Mouse (Mus musculus) spleen, adult 2 months (tissue): Measurements from ENCODE around the gene Ifitm7. TPM values are rescaled to one million over a fixed set of nuclear protein-coding genes. Genes with fewer than 3 reads are reported as not detected.

Experiments
- DNase-seq, 2 experiments: peaks; one replicate each; pipeline versions ENCODE4 v3.0.0 to v3.0.0-alpha.2; 2012 to 2021; ENCODE audit warnings: low spot score in 2 of 2, low read depth in 1 of 2
- H3K27ac ChIP-seq: fragments of 200-500 bp; 2 replicates; pipeline ENCODE4 v1.5.1; 2012; ENCODE audit warnings: low read length, inconsistent platforms; ENCODE audit not compliant: insufficient read depth
- H3K27me3 ChIP-seq: fragments of 200-500 bp; 2 replicates; pipeline ENCODE4 v1.6.1; 2012; ENCODE audit warnings: mild to moderate bottlenecking, moderate library complexity, low read length, inconsistent platforms; ENCODE audit not compliant: control insufficient read depth, insufficient read depth
- H3K36me3 ChIP-seq: fragments of 200-500 bp; 2 replicates; pipeline ENCODE4 v1.6.1; 2012; ENCODE audit warnings: mild to moderate bottlenecking, low read length, inconsistent platforms; ENCODE audit not compliant: control insufficient read depth, insufficient read depth
- H3K4me1 ChIP-seq: fragments of 200-500 bp; 2 replicates; pipeline ENCODE4 v1.6.1; 2011; ENCODE audit warnings: inconsistent platforms; ENCODE audit not compliant: control insufficient read depth, insufficient read depth, insufficient read length
- H3K4me3 ChIP-seq: fragments of 200-500 bp; 2 replicates; pipeline ENCODE4 v1.5.1; 2011; ENCODE audit warnings: mild to moderate bottlenecking, inconsistent platforms; ENCODE audit not compliant: insufficient read depth, insufficient read length; ENCODE audit errors: extremely low read depth
- CTCF ChIP-seq: fragments of 200-500 bp; IDR thresholded peaks from 2 replicates; pipeline ENCODE4 v1.5.1; 2011; ENCODE audit warnings: mild to moderate bottlenecking, inconsistent platforms; ENCODE audit not compliant: insufficient read depth, insufficient read length, insufficient replicate concordance; ENCODE audit errors: extremely low read depth
- POLR2A ChIP-seq: fragments of 200-500 bp; IDR thresholded peaks from 2 replicates; pipeline ENCODE4 v1.6.1; 2011; ENCODE audit warnings: low read depth, low read length, inconsistent platforms
- WGBS: fragments of 180-500 bp; shearing (Covaris S2); methylation state at CpG from one replicate; pipeline ENCODE4 v1.1.7; 2018; 5-methylcytosine and 5-hydroxymethylcytosine counted together
- polyA plus RNA-seq: library from polyadenylated mRNA; depleted of rRNA; stranded (reverse); fragments of >200 nt; gene quantifications from 2 replicates; pipeline ENCODE4 v1.2.3, GENCODE M21; 2012

Ifitm7 gene
- polyA plus RNA-seq, 1 experiment = 0.13 TPM

DNA sequence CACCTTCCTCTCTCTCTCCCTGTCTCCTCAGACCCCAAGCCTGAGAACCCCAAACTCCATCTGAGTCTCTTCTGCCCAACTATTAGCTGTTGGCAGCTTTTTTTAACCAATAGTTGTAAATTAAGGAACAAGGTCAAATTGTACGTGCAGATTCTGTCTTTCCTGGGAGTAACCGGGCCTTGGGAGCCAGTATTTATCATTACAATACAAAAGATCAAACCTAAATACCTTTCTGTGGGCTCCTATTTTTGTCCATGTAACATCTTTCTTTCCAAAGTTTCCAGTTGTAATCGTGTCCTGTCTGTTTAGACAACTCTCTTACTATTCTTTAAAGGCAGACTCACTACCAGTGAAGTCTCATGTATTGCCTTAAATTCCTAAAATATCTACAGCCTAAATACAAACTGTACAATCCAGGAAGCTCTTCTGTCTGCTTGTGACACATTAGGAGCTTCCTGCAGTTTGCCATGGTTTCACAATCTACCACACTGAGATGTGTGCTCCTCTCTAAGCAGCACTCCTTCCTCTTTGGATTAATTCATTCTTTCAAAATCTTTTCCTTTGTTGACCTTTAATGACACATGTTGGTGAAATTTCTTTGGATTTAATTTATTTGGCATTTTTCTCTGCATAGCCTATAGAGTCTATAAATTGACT is 34.6 kb upstream of the Ifitm7 start:
- H3K4me3 ChIP-seq = no peak overlapping the region
- no peak for DNase-seq
- TF ChIP-seq CTCF (no peak), POLR2A (no peak)
- H3K27ac ChIP-seq = no peak overlapping the region
- H3K27me3 ChIP-seq = no peaks in the 10 kb centered on the region
- 74% methylated on average over 3 of the region's 3 CpGs for WGBS
- H3K4me1 ChIP-seq = no peaks in the 10 kb centered on the region
- H3K36me3 ChIP-seq = no peaks in the 10 kb centered on the region

DNA sequence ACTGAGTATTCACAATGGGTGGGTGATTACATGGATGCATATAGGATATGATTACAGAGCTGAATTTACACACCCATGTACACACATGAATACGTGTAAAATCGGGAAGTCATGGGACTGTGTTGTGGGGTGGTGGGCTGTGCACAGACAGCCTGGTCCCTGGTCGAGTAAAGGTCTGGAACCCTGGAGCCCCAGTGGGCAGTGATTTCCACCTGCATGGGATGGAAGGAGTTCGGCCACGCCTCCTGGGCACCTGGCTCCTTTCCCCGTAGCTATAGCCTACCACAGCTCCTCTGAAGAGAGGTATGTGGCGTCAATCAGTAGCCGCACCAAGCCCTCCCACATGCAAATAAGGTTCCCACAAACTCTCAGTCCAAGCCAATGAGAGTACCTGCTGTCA is 30.6 kb upstream of the Ifitm7 start:
- DNase-seq = no peak
- Histone ChIP-seq H3K27me3 (no peaks in the 10 kb centered on the region), H3K36me3 (no peaks in the 10 kb centered on the region), H3K27ac (no peak overlapping the region), H3K4me1 (no peaks in the 10 kb centered on the region), H3K4me3 (no peak overlapping the region)
- no peak for TF ChIP-seq POLR2A
- TF ChIP-seq CTCF = no peak
- 90% methylated on average over 8 of the region's 8 CpGs for WGBS

DNA sequence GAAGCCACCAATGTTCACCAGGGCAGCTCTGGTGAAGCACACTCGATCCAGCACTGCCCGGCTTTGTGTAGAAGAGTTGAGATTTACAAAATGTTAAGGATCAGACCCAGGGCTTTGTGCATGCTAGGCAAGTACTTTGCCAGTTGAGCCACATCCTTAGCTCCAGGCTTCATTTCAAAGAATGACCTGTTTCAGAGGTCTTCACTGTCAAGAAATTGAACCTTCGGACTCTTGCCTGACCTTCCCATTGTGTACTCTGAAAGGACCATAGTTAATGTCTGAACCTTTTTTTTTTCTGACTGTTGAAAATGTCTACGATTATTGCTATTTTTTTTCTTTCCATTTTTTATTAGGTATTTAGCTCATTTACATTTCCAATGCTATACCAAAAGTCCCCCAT is 23.3 kb upstream of the Ifitm7 start:
- no peaks in the 10 kb centered on the region for H3K36me3 ChIP-seq
- no peak for DNase-seq
- no peak overlapping the region for H3K4me3 ChIP-seq
- TF ChIP-seq CTCF = no peak
- no peaks in the 10 kb centered on the region for H3K27me3 ChIP-seq
- WGBS = 90% methylated on average over 4 of the region's 4 CpGs
- H3K4me1 ChIP-seq = no peaks in the 10 kb centered on the region
- H3K27ac ChIP-seq = no peak overlapping the region

DNA sequence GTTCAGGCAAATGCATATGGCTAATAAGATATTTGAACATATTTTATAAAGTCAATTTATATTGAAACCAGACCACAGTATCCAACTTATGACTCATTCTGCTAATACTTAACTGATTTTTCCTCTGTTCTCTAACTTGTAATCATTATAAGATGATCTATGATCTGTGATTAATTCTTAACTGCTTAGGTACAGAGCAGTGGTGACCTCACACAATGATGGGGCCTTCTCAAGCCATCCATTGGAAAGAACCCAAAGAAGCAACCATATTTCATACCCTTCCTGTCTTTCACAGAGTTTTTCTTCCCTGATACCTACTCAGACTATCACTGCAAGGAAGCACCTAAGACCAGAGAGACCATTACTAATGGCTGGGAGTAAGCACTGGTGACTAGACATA is 22.0 kb upstream of the Ifitm7 start:
- Histone ChIP-seq H3K4me3 (no peak overlapping the region), H3K27me3 (no peaks in the 10 kb centered on the region), H3K4me1 (no peaks in the 10 kb centered on the region), H3K27ac (no peak overlapping the region), H3K36me3 (no peaks in the 10 kb centered on the region)
- DNase-seq = no peak
- TF ChIP-seq POLR2A (no peak), CTCF (no peak)

DNA sequence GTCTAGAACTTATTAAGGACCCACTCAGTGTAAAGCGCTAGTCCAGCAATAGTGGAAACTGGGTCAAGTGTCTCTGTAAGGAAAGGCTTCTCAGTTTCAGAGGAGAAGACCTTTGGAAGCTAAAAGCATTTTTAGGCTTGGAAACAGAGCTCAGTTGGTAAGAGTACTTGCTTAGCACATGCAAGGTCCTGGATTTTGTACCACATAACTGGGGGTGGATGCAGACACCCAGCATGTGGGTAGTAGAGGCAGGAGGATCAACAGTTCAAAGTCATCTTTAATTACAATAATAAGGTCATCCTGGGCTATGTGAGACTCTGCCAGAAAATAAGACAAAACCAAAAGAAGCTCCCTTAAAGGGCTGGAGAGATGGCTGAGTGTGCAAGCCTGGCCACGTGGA is 21.4 kb upstream of the Ifitm7 start:
- H3K27ac ChIP-seq = no peak overlapping the region
- no peaks in the 10 kb centered on the region for H3K4me1 ChIP-seq
- TF ChIP-seq CTCF (no peak), POLR2A (no peak)
- DNase-seq = no peak
- WGBS = 65% methylated on average over 2 of the region's 2 CpGs
- no peaks in the 10 kb centered on the region for H3K36me3 ChIP-seq
- H3K4me3 ChIP-seq = no peak overlapping the region
- no peaks in the 10 kb centered on the region for H3K27me3 ChIP-seq

DNA sequence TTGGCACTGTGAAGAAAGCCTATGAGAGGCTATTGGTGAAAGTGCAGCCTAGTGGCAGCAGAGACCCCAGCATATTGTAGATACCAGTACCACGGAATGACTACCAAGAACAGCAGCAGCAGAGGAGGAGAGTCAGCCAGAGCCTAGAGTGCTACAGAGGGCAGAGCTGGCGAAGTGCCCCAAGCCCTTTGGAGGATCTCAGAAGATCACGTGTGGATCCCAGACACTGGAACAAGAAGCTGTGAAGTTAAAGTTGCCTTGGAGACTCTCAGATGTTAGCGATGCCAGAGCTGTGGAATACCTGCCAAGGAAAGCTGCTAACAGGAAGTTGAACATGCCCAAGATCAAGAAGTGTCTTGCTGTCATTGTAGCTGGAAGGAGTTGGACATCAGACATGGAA is 18.6 kb upstream of the Ifitm7 start:
- Histone ChIP-seq H3K36me3 (no peaks in the 10 kb centered on the region), H3K27ac (no peak overlapping the region), H3K4me3 (no peak overlapping the region), H3K27me3 (no peaks in the 10 kb centered on the region), H3K4me1 (no peaks in the 10 kb centered on the region)
- no peak for DNase-seq
- TF ChIP-seq CTCF (no peak), POLR2A (no peak)
- WGBS = 87% methylated on average over 4 of the region's 4 CpGs

DNA sequence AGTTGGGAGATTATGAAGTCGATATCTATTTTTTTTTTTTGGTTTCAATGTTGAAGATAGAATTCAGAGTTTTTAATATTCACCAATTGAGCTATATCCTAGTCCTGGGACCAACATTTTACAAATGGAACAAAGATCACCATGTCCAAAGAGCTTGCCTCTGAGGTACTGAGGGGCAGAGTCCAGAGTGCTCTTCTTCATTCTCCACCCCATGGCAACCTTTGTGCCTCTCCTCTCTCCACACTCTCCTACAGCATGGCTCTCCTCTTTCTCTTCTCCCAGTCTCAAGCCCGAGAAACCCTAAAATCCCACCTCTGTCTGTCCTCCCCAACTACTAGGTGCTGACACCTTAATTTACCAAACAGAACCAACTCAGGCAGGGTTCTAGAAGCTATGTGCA is 18.0 kb upstream of the Ifitm7 start:
- H3K27me3 ChIP-seq = no peaks in the 10 kb centered on the region
- no peak overlapping the region for H3K27ac ChIP-seq
- H3K36me3 ChIP-seq = no peaks in the 10 kb centered on the region
- H3K4me3 ChIP-seq = no peak overlapping the region
- DNase-seq = no peak
- H3K4me1 ChIP-seq = no peaks in the 10 kb centered on the region
- 74% methylated on average over 2 of the region's 2 CpGs for WGBS
- TF ChIP-seq POLR2A (no peak), CTCF (no peak)
